ENCODE assay signal across 8 mouse cellular contexts in the genomic region with DNA sequence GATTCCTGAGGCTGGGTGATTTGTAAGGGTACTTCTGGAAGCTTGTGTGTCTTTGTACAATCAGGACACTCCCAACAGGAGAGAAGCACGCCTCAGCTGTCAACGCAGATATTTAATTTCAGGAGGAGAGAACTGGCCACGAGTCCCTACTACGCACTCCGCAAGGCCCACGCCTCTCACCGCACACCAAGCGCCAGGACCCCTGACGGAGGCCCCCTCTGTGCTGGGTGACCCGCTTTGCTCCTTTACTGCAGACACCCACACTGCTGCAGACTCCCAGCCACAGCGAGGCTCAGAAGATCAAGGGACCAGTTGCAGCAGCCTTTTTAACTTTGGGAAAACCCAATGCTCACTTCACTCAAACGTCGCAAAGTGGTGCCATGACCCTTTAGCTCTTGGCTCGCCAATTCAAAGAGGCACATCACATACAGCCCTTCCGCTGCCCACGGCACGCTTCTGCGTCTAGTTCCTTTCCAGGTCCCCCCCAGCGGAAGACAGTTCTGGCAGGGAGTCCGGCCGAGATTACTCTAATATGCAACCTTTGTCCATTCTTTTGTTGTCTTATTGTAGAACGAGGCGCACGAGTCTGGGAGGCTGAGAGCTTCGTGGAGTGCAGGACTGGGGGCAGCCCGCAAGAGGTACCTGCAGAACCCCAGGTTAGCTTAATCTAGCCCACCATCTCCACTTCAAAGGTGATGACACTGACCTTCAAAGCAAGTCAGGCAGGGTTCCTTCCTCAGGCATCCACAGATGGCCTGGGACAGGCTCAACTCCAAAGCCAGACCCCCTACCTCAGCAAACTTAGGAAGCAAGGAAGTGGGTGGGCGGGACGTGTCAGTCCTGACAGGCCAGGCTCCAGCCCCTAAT. TPM values are rescaled to one million over a fixed set of nuclear protein-coding genes. Genes with fewer than 3 reads are reported as not detected.
A peak's percentile ranks its signal among the peaks of the same experiment; 100 is the strongest.
DNase-seq lines count a peak whose midpoint lies in the region; ATAC-seq and TF ChIP-seq lines count a peak whose summit lies in the region.

No protein-coding gene starts in this region.

- WGBS in lung, embryonic 14.5 days = 28% methylated on average over 28 of the region's 28 CpGs
- 49% methylated on average over 28 of the region's 28 CpGs for WGBS in lung, adult 2 months
- WGBS in forebrain, embryonic 15.5 days = 52% methylated on average over 28 of the region's 28 CpGs
- 32% methylated on average over 28 of the region's 28 CpGs for whole genome bisulfite sequencing in limb, embryonic 13.5 days
- WGBS in small intestine, adult 2 months = 36% methylated on average over 28 of the region's 28 CpGs

- peak; percentile 50 for ATAC-seq in lung, embryonic 14.5 days (ENCODE audit: insufficient read depth)
- peak; percentile 36; the same call in 1 of the 2 replicates for ATAC-seq in forebrain, embryonic 15.5 days (replicated peaks)
- ATAC-seq in limb, embryonic 13.5 days (ENCODE audit: low FRiP score, low read depth) = peak; percentile 16; the same call in 1 of the 2 replicates

- peak overlapping the region; percentile 93 for H3K4me2 ChIP-seq in lung, embryonic 14.5 days
- peak overlapping the region; percentile 92 for H3K4me2 ChIP-seq in forebrain, embryonic 15.5 days (replicated peaks)
- peak overlapping the region; percentile 95 for H3K4me2 ChIP-seq in limb, embryonic 13.5 days (replicated peaks)

- peak overlapping the region; percentile 86; the same call in 1 of the 2 replicates for H3K27ac ChIP-seq in lung, embryonic 14.5 days (ENCODE audit: low read depth)
- H3K27ac ChIP-seq in forebrain, embryonic 15.5 days (replicated peaks) = no peak overlapping the region
- H3K27ac ChIP-seq in limb, embryonic 13.5 days = no peak overlapping the region
- H3K27ac ChIP-seq in small intestine, adult 2 months (ENCODE audit: insufficient read depth, low read depth, low read length) = no peak overlapping the region

- DNase-seq in lung, embryonic 14.5 days = peak; percentile 61
- no peak for DNase-seq in lung, adult 2 months
- DNase-seq in cerebellum, adult 11-12 months = peak; percentile 43
- no peak for DNase-seq in natural killer cell, adult 2 months (ENCODE audit: low spot score in 2 of 2)
- DNase-seq in gastrocnemius, postnatal 10 days = no peak

- H3K4me1 ChIP-seq in lung, embryonic 14.5 days (ENCODE audit: insufficient read depth) = peaks cover 7% of the 10 kb centered on the region; the same call in 1 of the 2 replicates
- H3K4me1 ChIP-seq in lung, adult 2 months (ENCODE audit: control insufficient read depth, insufficient read depth, low read length) = peaks cover 10% of the 10 kb centered on the region
- H3K4me1 ChIP-seq in forebrain, embryonic 15.5 days = peaks cover 25% of the 10 kb centered on the region
- peaks cover 40% of the 10 kb centered on the region for H3K4me1 ChIP-seq in limb, embryonic 13.5 days
- H3K4me1 ChIP-seq in small intestine, adult 2 months (ENCODE audit: control insufficient read depth, insufficient read depth, insufficient read length, low read length) = peaks cover 14% of the 10 kb centered on the region

- no peaks in the 10 kb centered on the region for H3K36me3 ChIP-seq in lung, embryonic 14.5 days (ENCODE audit: insufficient read depth)
- no peaks in the 10 kb centered on the region for H3K36me3 ChIP-seq in forebrain, embryonic 15.5 days
- no peaks in the 10 kb centered on the region for H3K36me3 ChIP-seq in limb, embryonic 13.5 days
- H3K36me3 ChIP-seq in small intestine, adult 2 months (ENCODE audit: control insufficient read depth, insufficient read depth, low read length) = no peaks in the 10 kb centered on the region

- H3K9ac ChIP-seq in lung, embryonic 14.5 days = peak overlapping the region; percentile 90
- peak overlapping the region; percentile 73 for H3K9ac ChIP-seq in forebrain, embryonic 15.5 days (replicated peaks)
- peak overlapping the region; percentile 86 for H3K9ac ChIP-seq in limb, embryonic 13.5 days

- no peak for TF ChIP-seq POLR2A in lung, adult 2 months (IDR thresholded peaks at IDR 0.05; ENCODE audit: borderline replicate concordance, extremely low read depth, low read depth, low read length)
- TF ChIP-seq POLR2A in small intestine, adult 2 months (IDR thresholded peaks at IDR 0.05; ENCODE audit: low read depth, low read length) = no peak

- no peaks in the 10 kb centered on the region for H3K27me3 ChIP-seq in lung, embryonic 14.5 days (ENCODE audit: insufficient read depth, low read length)
- H3K27me3 ChIP-seq in forebrain, embryonic 15.5 days = no peaks in the 10 kb centered on the region
- 0 out of 2 replicates have a peak, but pooled peaks cover 2% of the 10 kb centered on the region for H3K27me3 ChIP-seq in limb, embryonic 13.5 days
- H3K27me3 ChIP-seq in small intestine, adult 2 months (ENCODE audit: control insufficient read depth, insufficient read depth, low read length) = no peaks in the 10 kb centered on the region

- TF ChIP-seq CTCF in lung, embryonic 14.5 days (IDR thresholded peaks at IDR 0.05; ENCODE audit: low read depth) = no peak
- no peak for TF ChIP-seq CTCF in lung, adult 2 months (IDR thresholded peaks at IDR 0.05; ENCODE audit: insufficient read depth, low read length)
- TF ChIP-seq CTCF in small intestine, adult 2 months (IDR thresholded peaks at IDR 0.05; ENCODE audit: extremely low read depth, insufficient read length, insufficient replicate concordance, low read depth, low read length) = no peak

- peak overlapping the region; percentile 82 for H3K4me3 ChIP-seq in lung, embryonic 14.5 days (ENCODE audit: low read depth, low read length)
- H3K4me3 ChIP-seq in lung, adult 2 months (replicated peaks; ENCODE audit: extremely low read depth, low read depth, low read length) = no peak overlapping the region
- H3K4me3 ChIP-seq in forebrain, embryonic 15.5 days = peak overlapping the region; percentile 72
- H3K4me3 ChIP-seq in limb, embryonic 13.5 days = peak overlapping the region; percentile 78
- H3K4me3 ChIP-seq in small intestine, adult 2 months (ENCODE audit: low read depth, low read length) = peak overlapping the region; percentile 93

- no peaks in the 10 kb centered on the region for H3K9me3 ChIP-seq in lung, embryonic 14.5 days (ENCODE audit: low read depth, low read length)
- H3K9me3 ChIP-seq in forebrain, embryonic 15.5 days = no peaks in the 10 kb centered on the region
- H3K9me3 ChIP-seq in limb, embryonic 13.5 days = no peaks in the 10 kb centered on the region

RNA-seq across cellular contexts. Expression of a gene that starts 1.2 kb away (rescaled TPM):
- 115 and 117 TPM in 2 replicates for polyA plus RNA-seq in lung, embryonic 14.5 days (2014; fragmentation: Nextera tagmentation; extraction: Ambion mirVana)
- polyA plus RNA-seq in lung, adult 2 months (2012; rRNA removed) = 21.5 and 23.4 TPM in 2 replicates
- 65.8 and 69.9 TPM in 2 replicates for polyA plus RNA-seq in forebrain, embryonic 15.5 days (2015; fragmentation: Nextera tagmentation; extraction: Ambion mirVana)
- polyA plus RNA-seq in limb, embryonic 13.5 days (2015; fragmentation: Nextera tagmentation; extraction: Ambion mirVana) = 87.3 and 92.9 TPM in 2 replicates
- 19.9 and 27.0 TPM in 2 replicates for polyA plus RNA-seq in small intestine, adult 2 months (2012; rRNA removed)
- total RNA-seq in gastrocnemius, postnatal 10 days (2021) = 100 to 1,000 TPM; 165 to 188 TPM

Comparison
In these comparisons a context has a peak if more than half of its experiments do, and no peak if none do; other contexts are left out.
1. DNase-seq: peak in lung, embryonic 14.5 days (single experiment) and cerebellum, adult 11-12 months (single experiment); none in lung, adult 2 months (single experiment), natural killer cell, adult 2 months (0 of 2) and gastrocnemius, postnatal 10 days (single experiment).
2. Peak in every context shown above with its lines, with median percentiles within 50 percentile points of each other: ATAC-seq, H3K4me2 ChIP-seq and H3K9ac ChIP-seq.